Mouse (Mus musculus): ENCODE measurements around the gene 1810062G17Rik. TPM values are rescaled to one million over a fixed set of nuclear protein-coding genes. Genes with fewer than 3 reads are reported as not detected.
A peak's percentile ranks its signal among the peaks of the same experiment; 100 is the strongest.

Gene 1810062G17Rik
- total and polyA plus RNA-seq, 3 experiments = 1.0 to 2.3 TPM; not detected in 1

- TF ChIP-seq NRF1 (IDR thresholded peaks at IDR 0.05; ENCODE audit: insufficient read depth, low read depth, low read length, poor library complexity, severe bottlenecking) = no peak
- no peak for TF ChIP-seq CTCF (IDR thresholded peaks at IDR 0.05 in 2 of 3, conservative IDR thresholded peaks at IDR 0.05 in 1 of 3; ENCODE audit: control insufficient read depth in 1 of 3, insufficient read depth in 1 of 3, low read depth in 2 of 3, low read length in 3 of 3, poor library complexity in 1 of 3, severe bottlenecking in 1 of 3)
- no peak for TF ChIP-seq RAD21 (IDR thresholded peaks at IDR 0.05; ENCODE audit: low read depth, low read length)
- no peak for TF ChIP-seq UBTF (IDR thresholded peaks at IDR 0.05; ENCODE audit: borderline replicate concordance, insufficient read depth, low read depth, low read length)
- peak in 1 of 2 experiments; percentile 56; a peak in 1 of 4 replicates for TF ChIP-seq USF2 (IDR thresholded peaks at IDR 0.05; ENCODE audit: borderline replicate concordance in 1 of 2, insufficient read depth in 1 of 2, low read depth in 1 of 2, low read length in 2 of 2)
- TF ChIP-seq MXI1 (IDR thresholded peaks at IDR 0.05; ENCODE audit: low read depth, low read length) = no peak
- peak; percentile 88 for TF ChIP-seq USF1 (IDR thresholded peaks at IDR 0.05; ENCODE audit: low read depth, low read length)
Observed at GRCm38 (mm10) chr3:36446506-36446905, 29.2 kb upstream of the 1810062G17Rik start (continued).

- TF ChIP-seq ETS1 (IDR thresholded peaks at IDR 0.05; ENCODE audit: low read depth, low read length) (peak; percentile 93), SIN3A (IDR thresholded peaks at IDR 0.05; ENCODE audit: low read length) (peak; percentile 78), SMC3 (IDR thresholded peaks at IDR 0.05; ENCODE audit: low read depth, low read length) (no peak), MYB (IDR thresholded peaks at IDR 0.05; ENCODE audit: low read depth, low read length) (peak; percentile 41; the same call in 1 of the 2 replicates), POLR2AphosphoS5 (IDR thresholded peaks at IDR 0.05; ENCODE audit: borderline replicate concordance, low read depth, low read length) (no peak), BHLHE40 (IDR thresholded peaks at IDR 0.05; ENCODE audit: borderline replicate concordance, low read depth, low read length) (peak; percentile 90; the same call in 1 of the 2 replicates), TCF12 (IDR thresholded peaks at IDR 0.05; ENCODE audit: low read depth, low read length) (peak; percentile 82), USF2 (IDR thresholded peaks at IDR 0.05; ENCODE audit: borderline replicate concordance in 1 of 2, insufficient read depth in 1 of 2, low read depth in 1 of 2, low read length in 2 of 2) (no peak), MEF2A (IDR thresholded peaks at IDR 0.05; ENCODE audit: extremely low read depth, insufficient replicate concordance, low read depth, low read length, poor library complexity, severe bottlenecking) (peak; percentile 66; the same call in 1 of the 2 replicates), POLR2A (IDR thresholded peaks at IDR 0.05; ENCODE audit: control insufficient read depth in 1 of 2, insufficient read depth in 1 of 2, low read depth in 1 of 2, low read length in 2 of 2, poor library complexity in 1 of 2) (no peak), NRF1 (IDR thresholded peaks at IDR 0.05; ENCODE audit: insufficient read depth, low read depth, low read length, poor library complexity, severe bottlenecking) (no peak), RCOR1 (IDR thresholded peaks at IDR 0.05; ENCODE audit: low read depth, low read length) (peak; percentile 97), GATA1 (IDR thresholded peaks at IDR 0.05; ENCODE audit: low read depth, low read length) (peak; percentile 96), MYC (IDR thresholded peaks at IDR 0.05; ENCODE audit: low read depth, low read length) (peak; percentile 62; the same call in 1 of the 2 replicates), EP300 (IDR thresholded peaks at IDR 0.05; ENCODE audit: low read depth in 1 of 2, low read length in 2 of 2) (peak; percentile 88 to 91), MXI1 (IDR thresholded peaks at IDR 0.05; ENCODE audit: low read depth, low read length) (peak; percentile 67; the same call in 1 of the 2 replicates), MAFK (IDR thresholded peaks at IDR 0.05; ENCODE audit: borderline replicate concordance, low read depth, low read length) (peak; percentile 9; the same call in 1 of the 2 replicates)
- H3K9ac ChIP-seq (ENCODE audit: control insufficient read depth, low read depth, low read length, poor library complexity, severe bottlenecking) = peak overlapping the region; percentile 34; the same call in 1 of the 2 replicates
- peak overlapping the region; percentile 17 to 56; a peak in 3 of 4 replicates for H3K4me3 ChIP-seq (ENCODE audit: control insufficient read depth in 1 of 2, insufficient read depth in 1 of 2, low read depth in 2 of 2, low read length in 2 of 2)
- peaks cover 0 to 14% of the 10 kb centered on the region in 2 experiments; a peak in 2 of 4 replicates for H3K36me3 ChIP-seq (ENCODE audit: control insufficient read depth in 1 of 2, insufficient read depth in 2 of 2, low read length in 2 of 2)
- peak overlapping the region; percentile 62 for H3K27ac ChIP-seq (ENCODE audit: control insufficient read depth, low read depth, low read length)
- no peaks in the 10 kb centered on the region for H3K9me3 ChIP-seq (replicated peaks; ENCODE audit: insufficient read depth, low read length)
- H3K79me2 ChIP-seq (ENCODE audit: control insufficient read depth, insufficient read depth, low read length, poor library complexity) = no peaks in the 10 kb centered on the region
- H3K27me3 ChIP-seq (ENCODE audit: control insufficient read depth in 1 of 2, insufficient read depth in 2 of 2, low read length in 2 of 2) = no peaks in the 10 kb centered on the region
- peak; percentile 57 for DNase-seq (ENCODE audit: low read depth, low spot score)
- peaks cover 6 to 14% of the 10 kb centered on the region in 2 experiments; a peak in 3 of 4 replicates for H3K4me1 ChIP-seq (ENCODE audit: control insufficient read depth in 1 of 2, insufficient read depth in 2 of 2, low read length in 2 of 2)
Observed at GRCm38 (mm10) chr3:36446918-36447317, 28.8 kb upstream of the 1810062G17Rik start.

Measured in MEL (cell line).